7 mouse cellular contexts compared by ENCODE assay signal in the genomic region with DNA sequence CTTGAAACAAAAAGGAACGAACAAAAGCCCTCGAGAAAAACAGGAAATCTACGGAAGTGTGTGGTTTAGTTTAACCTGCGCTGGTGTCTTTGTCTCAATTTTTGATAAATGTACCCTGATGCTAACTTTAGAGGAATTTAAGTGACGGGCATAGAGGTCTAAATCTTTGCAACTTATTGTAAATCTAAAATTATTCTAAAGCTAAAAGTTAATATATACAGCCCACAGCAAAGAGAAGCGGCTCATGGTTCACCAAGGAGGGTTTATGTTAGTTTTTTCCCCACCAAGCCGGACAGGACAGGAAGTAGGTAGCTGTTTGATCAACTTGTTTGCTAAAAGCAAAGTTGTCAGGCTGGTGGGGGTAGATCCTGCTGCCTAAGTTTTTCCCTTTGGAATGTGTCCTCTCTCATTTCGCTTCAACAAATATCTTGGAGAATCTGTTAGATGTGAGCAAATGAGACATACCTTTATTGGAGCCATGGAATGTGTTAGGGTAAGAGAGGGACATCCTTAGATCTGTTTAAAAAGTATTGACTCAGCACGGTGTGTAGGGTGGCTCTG. TPM values are rescaled to one million over a fixed set of nuclear protein-coding genes. Genes with fewer than 3 reads are reported as not detected.
DNase-seq lines count a peak whose midpoint lies in the region; ATAC-seq and TF ChIP-seq lines count a peak whose summit lies in the region.

No protein-coding gene starts in this region.

- intact Hi-C loops in left cerebral cortex, postnatal 36 days (cut with DNase I): no loop called here

- H3K9me3 ChIP-seq in lung, embryonic 15.5 days: no peaks in the 10 kb centered on the region
- no peaks in the 10 kb centered on the region for H3K9me3 ChIP-seq in forebrain, embryonic 13.5 days (replicated peaks)
- H3K9me3 ChIP-seq in limb, embryonic 14.5 days (ENCODE audit: control insufficient read depth, low read length): no peaks in the 10 kb centered on the region
- no peaks in the 10 kb centered on the region for H3K9me3 ChIP-seq in stomach, embryonic 15.5 days

- no peak for ATAC-seq in lung, embryonic 15.5 days (ENCODE audit: borderline replicate concordance, extremely low read depth, low FRiP score, low TSS enrichment)
- no peak for ATAC-seq in forebrain, embryonic 13.5 days
- ATAC-seq in limb, embryonic 14.5 days (ENCODE audit: low FRiP score, low read depth): no peak
- ATAC-seq in stomach, embryonic 15.5 days (ENCODE audit: insufficient read depth, low FRiP score, low read depth): no peak

- peaks cover 3% of the 10 kb centered on the region; the same call in 1 of the 2 replicates for H3K4me1 ChIP-seq in lung, embryonic 15.5 days
- H3K4me1 ChIP-seq in forebrain, embryonic 13.5 days: 0 out of 2 replicates have a peak, but pooled peaks cover 5% of the 10 kb centered on the region
- H3K4me1 ChIP-seq in limb, embryonic 14.5 days (ENCODE audit: control insufficient read depth, insufficient read depth, low read length): no peaks in the 10 kb centered on the region
- no peaks in the 10 kb centered on the region for H3K4me1 ChIP-seq in stomach, embryonic 15.5 days

- peak overlapping the region; percentile 83 for H3K4me2 ChIP-seq in lung, embryonic 15.5 days
- peak overlapping the region; percentile 78 for H3K4me2 ChIP-seq in forebrain, embryonic 13.5 days
- peak overlapping the region; percentile 85 for H3K4me2 ChIP-seq in limb, embryonic 14.5 days (replicated peaks; ENCODE audit: low read depth, low read length, severe bottlenecking)
- H3K4me2 ChIP-seq in stomach, embryonic 15.5 days: peak overlapping the region; percentile 85

- peaks cover 15% of the 10 kb centered on the region; the same call in 1 of the 2 replicates for H3K36me3 ChIP-seq in lung, embryonic 15.5 days
- peaks cover 13% of the 10 kb centered on the region for H3K36me3 ChIP-seq in forebrain, embryonic 13.5 days (ENCODE audit: poor library complexity, severe bottlenecking)
- H3K36me3 ChIP-seq in limb, embryonic 14.5 days (ENCODE audit: control insufficient read depth, insufficient read depth, low read length): peaks cover 16% of the 10 kb centered on the region
- H3K36me3 ChIP-seq in stomach, embryonic 15.5 days: peaks cover 8% of the 10 kb centered on the region; the same call in 1 of the 2 replicates

- H3K9ac ChIP-seq in lung, embryonic 15.5 days: peak overlapping the region; percentile 52
- H3K9ac ChIP-seq in forebrain, embryonic 13.5 days: peak overlapping the region; percentile 66; the same call in 1 of the 2 replicates
- H3K9ac ChIP-seq in limb, embryonic 14.5 days (ENCODE audit: low read depth, low read length, severe bottlenecking): peak overlapping the region; percentile 75
- H3K9ac ChIP-seq in stomach, embryonic 15.5 days: no peak overlapping the region

- no peak for TF ChIP-seq POLR2A in limb, embryonic 14.5 days (IDR thresholded peaks at IDR 0.05; ENCODE audit: borderline replicate concordance, extremely low read depth, insufficient read depth, insufficient read length)

- peak overlapping the region; percentile 87 for H3K27ac ChIP-seq in lung, embryonic 15.5 days
- no peak overlapping the region for H3K27ac ChIP-seq in forebrain, embryonic 13.5 days
- no peak overlapping the region for H3K27ac ChIP-seq in limb, embryonic 14.5 days (replicated peaks; ENCODE audit: low read depth, low read length)
- peak overlapping the region; percentile 89 for H3K27ac ChIP-seq in stomach, embryonic 15.5 days

- H3K27me3 ChIP-seq in lung, embryonic 15.5 days: no peaks in the 10 kb centered on the region
- peaks cover 3% of the 10 kb centered on the region; the same call in 1 of the 2 replicates for H3K27me3 ChIP-seq in forebrain, embryonic 13.5 days
- H3K27me3 ChIP-seq in limb, embryonic 14.5 days (ENCODE audit: control insufficient read depth, insufficient read depth, low read length): no peaks in the 10 kb centered on the region
- no peaks in the 10 kb centered on the region for H3K27me3 ChIP-seq in stomach, embryonic 15.5 days (replicated peaks)

- WGBS in lung, embryonic 15.5 days: 20% methylated on average over 9 of the region's 9 CpGs
- 65% methylated on average over 9 of the region's 9 CpGs for WGBS in forebrain, embryonic 13.5 days
- 48% methylated on average over 9 of the region's 9 CpGs for WGBS in limb, embryonic 14.5 days
- WGBS in stomach, embryonic 15.5 days: 26% methylated on average over 9 of the region's 9 CpGs

- peak overlapping the region; percentile 57 for H3K4me3 ChIP-seq in lung, embryonic 15.5 days
- peak overlapping the region; percentile 54 for H3K4me3 ChIP-seq in forebrain, embryonic 13.5 days
- H3K4me3 ChIP-seq in limb, embryonic 14.5 days (replicated peaks; ENCODE audit: low read length): peak overlapping the region; percentile 53
- H3K4me3 ChIP-seq in stomach, embryonic 15.5 days (replicated peaks): peak overlapping the region; percentile 63

- DNase-seq in lung, postnatal 36 days: no peak
- DNase-seq in limb, embryonic 14.5 days (ENCODE audit: low spot score): no peak
- DNase-seq in cerebellum, adult 11-12 months: no peak
- no peak for DNase-seq in left cerebral cortex, postnatal 36 days (ENCODE audit: low spot score in 2 of 2)

RNA-seq across cellular contexts. Expression of a gene that starts 0.7 kb away (rescaled TPM):
- polyA plus RNA-seq in lung, embryonic 15.5 days (2015; fragmentation: Nextera tagmentation; extraction: Ambion mirVana): 9.9 and 10.7 TPM in 2 replicates
- 1.9 and 2.3 TPM in 2 replicates for polyA plus RNA-seq in forebrain, embryonic 13.5 days (2015; fragmentation: Nextera tagmentation; extraction: Ambion mirVana)
- 1.9 and 3.3 TPM in 2 replicates for polyA plus RNA-seq in limb, embryonic 14.5 days (2012; rRNA removed)
- polyA plus RNA-seq in limb, embryonic 14.5 days (2014; fragmentation: Nextera tagmentation; extraction: Ambion mirVana): 2.9 and 3.4 TPM in 2 replicates
- polyA plus RNA-seq in stomach, embryonic 15.5 days (2015; fragmentation: Nextera tagmentation; extraction: Ambion mirVana): 8.7 and 9.4 TPM in 2 replicates
- under 1 TPM; 0.16 to 0.17 TPM for total RNA-seq in left cerebral cortex, postnatal 36 days (2021)

RNA-seq across cellular contexts. Expression of a gene that starts 18.9 kb away (rescaled TPM):
- 14.3 and 17.8 TPM in 2 replicates for polyA plus RNA-seq in lung, embryonic 15.5 days (2015; fragmentation: Nextera tagmentation; extraction: Ambion mirVana)
- polyA plus RNA-seq in forebrain, embryonic 13.5 days (2015; fragmentation: Nextera tagmentation; extraction: Ambion mirVana): 19.2 and 24.7 TPM in 2 replicates
- polyA plus RNA-seq in limb, embryonic 14.5 days (2012; rRNA removed): 15.4 and 16.2 TPM in 2 replicates
- polyA plus RNA-seq in limb, embryonic 14.5 days (2014; fragmentation: Nextera tagmentation; extraction: Ambion mirVana): 13.7 and 16.2 TPM in 2 replicates
- polyA plus RNA-seq in stomach, embryonic 15.5 days (2015; fragmentation: Nextera tagmentation; extraction: Ambion mirVana): 8.5 and 11.3 TPM in 2 replicates
- total RNA-seq in left cerebral cortex, postnatal 36 days (2021): 10 to 100 TPM; 26.8 to 35.9 TPM

RNA-seq across cellular contexts. Expression of a gene that starts 19.4 kb away (rescaled TPM):
- polyA plus RNA-seq in lung, embryonic 15.5 days (2015; fragmentation: Nextera tagmentation; extraction: Ambion mirVana): 20.9 and 21.3 TPM in 2 replicates
- polyA plus RNA-seq in forebrain, embryonic 13.5 days (2015; fragmentation: Nextera tagmentation; extraction: Ambion mirVana): 23.0 and 24.4 TPM in 2 replicates
- 15.0 and 17.5 TPM in 2 replicates for polyA plus RNA-seq in limb, embryonic 14.5 days (2012; rRNA removed)
- polyA plus RNA-seq in limb, embryonic 14.5 days (2014; fragmentation: Nextera tagmentation; extraction: Ambion mirVana): 21.5 and 21.8 TPM in 2 replicates
- 17.9 and 19.0 TPM in 2 replicates for polyA plus RNA-seq in stomach, embryonic 15.5 days (2015; fragmentation: Nextera tagmentation; extraction: Ambion mirVana)
- total RNA-seq in left cerebral cortex, postnatal 36 days (2021): 10 to 100 TPM; 12.7 to 15.0 TPM

RNA-seq across cellular contexts. Expression of a gene that starts 19.5 kb away (rescaled TPM):
- 274 and 282 TPM in 2 replicates for polyA plus RNA-seq in lung, embryonic 15.5 days (2015; fragmentation: Nextera tagmentation; extraction: Ambion mirVana)
- polyA plus RNA-seq in forebrain, embryonic 13.5 days (2015; fragmentation: Nextera tagmentation; extraction: Ambion mirVana): 368 and 379 TPM in 2 replicates
- polyA plus RNA-seq in limb, embryonic 14.5 days (2012; rRNA removed): 153 and 187 TPM in 2 replicates
- polyA plus RNA-seq in limb, embryonic 14.5 days (2014; fragmentation: Nextera tagmentation; extraction: Ambion mirVana): 262 and 274 TPM in 2 replicates
- 255 and 261 TPM in 2 replicates for polyA plus RNA-seq in stomach, embryonic 15.5 days (2015; fragmentation: Nextera tagmentation; extraction: Ambion mirVana)
- total RNA-seq in left cerebral cortex, postnatal 36 days (2021): 10 to 100 TPM; 77.2 to 87.9 TPM

RNA-seq across cellular contexts. Expression of a gene that starts 53.5 kb away (rescaled TPM):
- polyA plus RNA-seq in lung, embryonic 15.5 days (2015; fragmentation: Nextera tagmentation; extraction: Ambion mirVana): 11.1 and 11.7 TPM in 2 replicates
- polyA plus RNA-seq in forebrain, embryonic 13.5 days (2015; fragmentation: Nextera tagmentation; extraction: Ambion mirVana): 1.1 TPM in 2 replicates
- 3.6 and 3.9 TPM in 2 replicates for polyA plus RNA-seq in limb, embryonic 14.5 days (2012; rRNA removed)
- 5.8 and 6.8 TPM in 2 replicates for polyA plus RNA-seq in limb, embryonic 14.5 days (2014; fragmentation: Nextera tagmentation; extraction: Ambion mirVana)
- 19.5 and 24.8 TPM in 2 replicates for polyA plus RNA-seq in stomach, embryonic 15.5 days (2015; fragmentation: Nextera tagmentation; extraction: Ambion mirVana)
- 1 to 10 TPM; 1.2 to 2.4 TPM for total RNA-seq in left cerebral cortex, postnatal 36 days (2021)

Comparison
In these comparisons a context has a peak if more than half of its experiments do, and no peak if none do; other contexts are left out.
1. H3K27ac ChIP-seq: peak in lung, embryonic 15.5 days (single experiment) and stomach, embryonic 15.5 days (single experiment); none in forebrain, embryonic 13.5 days (single experiment) and limb, embryonic 14.5 days (single experiment).
2. Peak in every context shown above with its lines, with median percentiles within 50 percentile points of each other: H3K4me2 ChIP-seq and H3K4me3 ChIP-seq.